Mouse (Mus musculus): ENCODE data around the gene Dcun1d4.

The Dcun1d4 gene

GRCm38 (mm10) chr5:73500867-73501440, 20.2 kb downstream of the Dcun1d4 start:
- DNase-seq = no peak

GRCm38 (mm10) chr5:73502422-73502821, 21.6 kb downstream of the Dcun1d4 start:
- DNase-seq = no peak

DNA sequence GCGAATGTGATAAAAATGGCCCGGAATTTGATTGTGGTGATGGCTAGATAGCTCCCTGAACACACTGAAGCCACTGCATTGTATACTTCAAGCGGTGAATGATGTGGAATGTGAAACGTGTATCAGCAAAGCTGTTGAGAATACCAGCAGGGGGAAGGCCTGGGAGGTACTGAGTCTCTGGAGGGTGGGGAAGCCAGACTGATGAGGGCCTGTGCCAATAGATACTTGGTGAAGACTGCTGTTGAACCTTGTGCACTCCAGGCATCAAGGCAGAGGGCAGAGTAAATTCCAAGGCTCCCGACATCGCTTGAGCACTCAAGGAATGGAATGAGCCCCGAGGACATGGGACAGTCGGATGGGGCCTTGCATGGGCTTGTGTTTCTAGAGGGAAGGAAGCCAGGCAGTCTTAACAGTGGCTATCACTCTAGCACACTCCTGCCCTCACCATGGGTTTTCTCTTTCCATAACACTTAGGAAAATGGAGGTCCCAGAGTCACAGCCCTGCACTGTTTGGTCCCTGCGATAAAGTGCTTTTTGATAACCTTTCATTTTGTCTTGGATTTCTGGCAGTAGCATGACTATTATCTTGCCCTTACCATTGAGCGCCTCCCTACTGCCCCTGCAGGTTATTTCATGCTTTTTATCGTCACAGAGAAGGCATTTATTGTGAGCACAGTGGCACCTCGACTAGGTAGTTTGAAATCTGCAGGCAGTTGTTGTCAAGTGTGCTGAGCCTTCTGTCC, 22.4 kb downstream of the Dcun1d4 start:
- DNase-seq = no peak

- DNase-seq = no peak
Observed at GRCm38 (mm10) chr5:73511074-73511473, 30.3 kb downstream of the Dcun1d4 start.

DNA sequence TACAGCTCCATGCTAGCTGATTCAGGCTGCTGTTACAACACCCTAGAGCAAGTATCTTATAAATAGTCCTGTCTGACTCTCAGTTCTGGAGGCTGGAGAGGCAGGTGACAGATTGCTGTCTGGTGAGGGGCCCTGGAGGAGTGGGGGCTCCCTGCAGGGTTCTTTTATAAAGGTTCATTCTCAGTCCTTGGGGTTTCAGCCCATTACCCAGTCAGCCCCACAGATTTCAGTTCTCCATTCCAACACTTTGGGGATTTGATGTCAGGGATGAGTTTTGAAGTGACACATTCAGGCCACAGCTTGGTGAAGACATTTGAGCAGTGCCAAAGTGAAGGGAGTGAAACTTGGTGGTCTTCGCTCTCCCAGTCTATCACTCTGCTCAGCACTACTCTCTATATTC, 31.4 kb downstream of the Dcun1d4 start:
- no peak for DNase-seq

DNA sequence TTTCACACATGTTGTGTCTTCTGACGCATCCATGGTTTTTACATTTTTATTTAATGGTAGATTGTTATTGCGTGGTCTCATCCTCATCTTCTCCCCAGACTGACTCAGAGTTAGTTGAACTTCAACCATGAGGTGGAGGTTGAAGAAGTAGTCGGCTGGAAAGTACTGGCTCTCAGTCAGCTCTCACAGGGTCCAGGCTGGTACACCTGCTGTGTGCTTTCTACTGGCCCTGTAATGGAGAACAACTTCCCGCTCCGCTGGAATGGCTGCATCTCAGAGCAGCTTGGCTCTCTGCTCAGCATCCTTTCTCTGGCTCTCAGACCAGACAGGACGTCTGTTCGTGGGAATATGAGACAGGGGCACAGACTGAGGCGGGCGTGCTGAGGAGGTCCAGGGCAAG, 31.9 kb downstream of the Dcun1d4 start:
- DNase-seq = no peak

- no peak for DNase-seq
Observed at GRCm38 (mm10) chr5:73514202-73514601, 33.4 kb downstream of the Dcun1d4 start.

- no peak for DNase-seq
Observed at GRCm38 (mm10) chr5:73517299-73517698, 36.5 kb downstream of the Dcun1d4 start.

GRCm38 (mm10) chr5:73518424-73519211, 37.8 kb downstream of the Dcun1d4 start:
- no peak for DNase-seq

DNA sequence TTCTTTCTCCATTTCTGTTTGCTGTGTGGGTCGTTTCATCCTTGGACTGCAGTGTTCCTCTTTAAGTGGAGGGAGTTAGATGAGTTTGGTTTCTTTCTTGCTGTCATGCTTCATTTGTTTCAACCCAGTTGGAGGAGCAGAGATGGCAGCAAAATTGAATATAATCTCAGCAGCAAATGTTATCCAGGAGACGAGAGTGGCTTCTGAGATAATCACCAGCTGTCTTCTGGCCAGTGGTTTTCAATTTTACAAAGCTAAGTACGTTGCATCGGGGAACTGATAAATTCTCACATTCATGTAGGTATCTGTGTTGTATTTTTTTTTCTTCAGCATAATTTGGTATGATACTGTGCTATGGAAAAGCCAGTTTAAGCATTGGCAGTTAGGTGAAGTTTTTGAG, 40.0 kb downstream of the Dcun1d4 start:
- no peak for DNase-seq

DNA sequence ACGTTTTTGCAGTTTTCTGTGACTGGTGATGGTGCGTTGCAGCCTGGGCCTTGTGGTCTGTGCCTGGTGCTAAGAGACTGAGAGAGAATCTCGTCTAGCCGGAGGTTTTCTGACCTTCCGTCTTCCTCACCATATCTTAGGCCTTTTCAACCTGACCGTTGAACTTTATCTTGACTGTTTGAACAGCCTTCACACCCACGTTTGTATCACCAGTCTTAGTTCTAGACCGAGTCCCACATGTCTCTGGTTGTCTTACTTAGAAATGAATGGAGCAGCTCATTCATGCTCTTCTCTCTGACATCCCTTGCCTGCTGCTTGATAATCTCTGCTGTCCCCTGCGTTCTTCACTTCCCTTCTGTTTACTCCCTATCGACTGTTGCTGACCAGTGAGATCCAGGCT, 42.4 kb downstream of the Dcun1d4 start:
- DNase-seq = no peak

GRCm38 (mm10) chr5:73524300-73525000, 43.6 kb downstream of the Dcun1d4 start:
- no peak for DNase-seq

DNA sequence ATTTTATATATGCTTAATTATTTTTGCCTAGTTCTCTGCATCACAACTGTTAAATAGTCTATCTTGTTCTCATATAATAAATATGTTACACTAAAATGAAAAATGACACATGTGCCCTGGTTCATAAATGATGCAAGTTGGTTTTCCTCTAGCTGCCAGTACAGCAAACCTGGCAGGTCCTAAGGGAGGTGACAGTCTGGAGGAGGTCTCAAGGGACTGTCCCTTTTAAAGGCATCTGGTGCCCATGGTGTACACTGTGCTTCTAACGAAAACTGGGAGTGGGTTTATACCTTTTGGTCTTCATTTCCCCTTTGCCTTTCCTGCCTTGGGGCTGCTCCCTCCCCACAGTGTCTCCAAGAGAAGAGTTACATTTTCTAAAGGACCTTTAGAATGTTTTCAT, 51.4 kb downstream of the Dcun1d4 start:
- no peak for DNase-seq

DNA sequence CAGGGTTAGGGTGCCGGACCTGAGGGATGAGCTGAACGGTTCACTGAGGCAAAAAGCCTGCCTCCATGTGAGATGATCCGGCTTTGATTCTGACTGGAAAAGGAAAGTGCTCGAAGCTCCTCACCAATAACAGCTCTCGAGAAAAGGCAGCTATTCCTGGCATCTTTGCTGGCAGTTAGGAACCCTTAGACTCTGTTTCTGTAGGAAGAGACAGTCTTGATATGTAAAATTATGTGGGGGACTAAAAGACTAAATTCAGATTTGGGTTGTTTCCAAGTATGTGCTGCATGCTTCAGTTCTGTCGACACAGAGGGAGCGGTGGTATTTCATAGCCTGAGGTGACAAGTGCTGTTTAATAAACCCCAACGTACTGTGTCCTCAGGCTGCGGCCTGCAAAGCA, 52.1 kb downstream of the Dcun1d4 start:
- DNase-seq = no peak

DNA sequence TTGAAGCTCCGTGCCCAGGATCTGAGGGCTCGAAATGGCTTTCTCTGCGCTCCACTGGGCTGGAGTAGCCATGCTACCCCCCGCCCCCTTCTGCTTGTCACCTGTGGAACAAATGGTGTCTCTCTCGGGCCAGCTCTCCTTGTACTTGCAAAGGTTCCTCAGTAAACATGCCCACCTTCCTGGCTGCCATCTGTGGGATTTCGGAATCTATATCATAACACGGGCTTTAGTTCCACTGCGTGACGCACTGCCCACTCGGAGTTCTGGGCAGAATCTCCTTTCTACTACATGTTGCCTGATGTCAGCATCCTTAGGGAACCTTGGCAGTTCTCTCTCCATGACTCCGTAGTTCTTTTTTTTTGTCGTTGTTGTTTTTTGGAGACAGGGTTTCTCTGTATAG, 56.9 kb downstream of the Dcun1d4 start:
- DNase-seq = no peak

- no peak for DNase-seq
Observed at GRCm38 (mm10) chr5:73538586-73539298, 57.9 kb downstream of the Dcun1d4 start.

DNA sequence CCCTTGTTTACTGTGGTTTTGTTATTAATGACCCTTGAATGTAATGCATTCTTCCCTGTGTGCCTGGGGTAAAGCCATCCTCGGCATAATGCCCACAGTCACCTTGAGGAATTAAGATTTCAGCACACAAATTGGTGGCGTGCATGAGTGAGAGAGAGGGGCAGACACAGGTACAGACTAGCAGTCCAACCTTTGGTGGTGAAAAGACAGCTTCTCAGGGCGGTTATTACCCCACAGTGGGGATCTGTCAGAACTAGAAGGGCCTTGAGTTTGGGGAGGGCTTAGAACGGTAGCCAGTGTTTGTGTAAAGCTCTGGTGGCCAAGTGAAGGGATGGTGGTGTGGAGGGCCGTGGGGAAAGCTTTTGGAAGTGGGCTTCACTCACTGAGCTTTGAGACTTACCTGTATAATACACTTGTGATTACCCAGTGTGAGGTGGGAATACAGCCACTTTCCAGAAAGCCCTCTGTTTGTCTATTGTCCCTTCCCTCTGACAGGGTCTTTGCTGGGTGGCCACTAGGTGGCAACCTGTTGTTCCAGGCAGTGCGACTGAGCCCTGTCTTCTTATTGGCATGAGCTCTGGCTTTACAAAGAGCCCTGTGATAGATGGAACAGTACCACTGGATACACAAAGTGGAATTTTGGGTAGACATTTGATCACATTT, 59.2 kb downstream of the Dcun1d4 start:
- DNase-seq = peak; percentile 31

DNA sequence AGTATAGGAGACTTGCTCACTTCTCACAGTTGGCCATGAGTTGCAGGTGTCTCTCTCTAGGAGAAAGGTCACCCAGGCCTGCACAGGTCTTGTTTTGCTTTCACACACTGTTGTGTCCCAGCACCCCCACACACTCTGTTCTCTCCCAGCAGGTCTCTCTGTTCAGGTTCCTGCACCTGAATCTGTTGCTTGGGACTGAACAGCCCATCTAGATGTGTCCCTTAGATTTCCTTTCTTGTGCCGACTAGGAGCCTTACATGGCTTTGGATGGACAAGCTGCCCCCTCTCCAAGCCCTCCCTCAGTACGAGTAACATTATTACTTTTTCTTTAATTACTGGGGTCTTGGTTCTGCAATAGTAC, 59.7 kb downstream of the Dcun1d4 start:
- no peak for DNase-seq

GRCm38 (mm10) chr5:73544111-73544753, 63.4 kb downstream of the Dcun1d4 start:
- no peak for DNase-seq

DNA sequence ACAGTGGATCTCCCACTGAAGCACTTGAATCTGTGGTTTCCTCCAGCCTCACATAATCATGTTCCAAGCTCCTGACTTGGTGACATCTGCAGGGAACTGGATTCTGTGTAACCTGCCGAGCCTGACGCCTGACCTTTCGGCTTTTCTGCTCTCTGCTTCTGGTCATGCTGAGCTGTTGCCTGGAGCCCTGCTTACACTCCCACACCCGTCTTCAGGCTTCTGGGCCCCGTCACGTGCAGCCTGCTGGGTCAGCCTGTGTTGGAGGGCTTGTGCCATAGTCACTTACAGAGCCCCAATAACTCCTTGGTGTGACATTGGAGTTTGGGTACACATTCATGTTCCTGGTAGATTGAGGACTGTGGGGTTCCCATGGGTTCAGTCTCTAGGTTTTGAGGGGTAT, 64.8 kb downstream of the Dcun1d4 start:
- DNase-seq = no peak

- no peak for DNase-seq
Observed at GRCm38 (mm10) chr5:73547252-73547651, 66.5 kb downstream of the Dcun1d4 start.

DNA sequence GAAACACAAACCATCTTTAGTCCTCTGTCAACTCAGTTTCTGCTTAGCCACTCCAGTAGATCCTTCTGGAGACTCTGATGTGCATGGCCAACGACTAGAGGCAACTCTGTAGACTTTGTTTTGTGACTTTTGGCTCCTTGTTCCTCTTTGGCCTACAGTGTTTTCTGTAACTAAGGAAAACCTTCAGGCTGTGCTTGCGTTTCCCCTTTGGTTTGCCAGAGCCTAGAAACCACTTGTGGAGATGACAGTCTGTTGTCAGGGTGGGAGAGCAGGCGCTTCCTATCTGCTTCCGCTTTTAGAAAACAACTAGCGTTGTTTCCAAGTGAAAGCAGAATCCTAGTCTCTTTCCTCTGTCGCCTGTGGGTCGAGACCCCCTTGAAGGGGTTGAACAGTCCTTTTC, 67.4 kb downstream of the Dcun1d4 start:
- no peak for DNase-seq

All from right cerebral cortex, postnatal 25 days (tissue).